ENCODE assay signal across 1 mouse cellular context in the genomic region with DNA sequence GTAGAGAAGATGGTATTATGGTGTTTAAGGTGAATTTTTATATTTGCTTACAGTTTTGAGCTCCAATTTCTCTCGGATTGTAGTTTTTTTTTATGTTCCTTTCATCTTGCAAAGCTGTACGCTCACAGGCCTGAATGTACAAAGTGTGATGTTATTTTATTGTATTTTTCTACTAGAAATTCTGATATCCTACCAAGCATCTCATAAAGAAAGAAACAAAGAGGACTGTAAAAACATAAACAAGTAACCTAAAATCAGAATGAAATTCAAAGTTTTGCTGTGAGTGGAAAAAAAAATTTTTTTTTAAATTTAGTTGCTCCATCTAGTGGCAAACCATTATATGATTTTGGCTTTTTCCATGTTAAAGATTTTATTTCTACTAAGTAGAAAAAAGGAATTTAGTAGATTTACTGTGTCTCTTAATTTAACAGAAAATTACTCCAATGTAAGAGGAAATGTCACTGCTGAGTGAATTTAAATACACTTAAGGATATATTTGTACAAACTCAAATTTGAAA.
TF ChIP-seq lines count a peak whose summit lies in the region.

No protein-coding gene starts in this region.

TF ChIP-seq in MEL, 35 proteins besides CTCF, POLR2A, EP300 and RAD21 (continued from another document):
- TF ChIP-seq USF2 (IDR thresholded peaks at IDR 0.05; ENCODE audit: borderline replicate concordance in 1 of 2, insufficient read depth in 1 of 2, low read depth in 1 of 2, low read length in 2 of 2) (no peak), TCF12 (IDR thresholded peaks at IDR 0.05; ENCODE audit: low read depth, low read length) (no peak), USF1 (IDR thresholded peaks at IDR 0.05; ENCODE audit: low read depth, low read length) (no peak), ZKSCAN1 (IDR thresholded peaks at IDR 0.05; ENCODE audit: low read depth, low read length) (no peak), SMC3 (IDR thresholded peaks at IDR 0.05; ENCODE audit: low read depth, low read length) (peak; percentile 62), MAX (IDR thresholded peaks at IDR 0.05; ENCODE audit: low read length) (no peak), MYC (IDR thresholded peaks at IDR 0.05; ENCODE audit: low read depth, low read length) (no peak), BHLHE40 (IDR thresholded peaks at IDR 0.05; ENCODE audit: borderline replicate concordance, low read depth, low read length) (no peak), ZC3H11A (IDR thresholded peaks at IDR 0.05; ENCODE audit: low read depth, low read length) (peak; percentile 46; the same call in 1 of the 2 replicates)
